Mouse (Mus musculus) lung, adult 2 months (tissue): Measurements from ENCODE around the gene Zfp637. TPM values are rescaled to one million over a fixed set of nuclear protein-coding genes. Genes with fewer than 3 reads are reported as not detected.
"Not testable (repeated sequence)": the region's sequence is repeated elsewhere in the genome, so short reads cannot be mapped to it uniquely, and the experiment has no call there.

ENCODE experiments used
- DNase-seq: peaks from one replicate; pipeline ENCODE4 v3.0.0; 2022
- H3K4me1 ChIP-seq: fragments of 200-500 bp; 2 replicates; pipeline ENCODE4 v1.6.1; 2011; ENCODE audit warnings: low read length; ENCODE audit not compliant: control insufficient read depth, insufficient read depth
- H3K4me3 ChIP-seq: fragments of 200-500 bp; replicated peaks from 2 replicates; pipeline ENCODE3; 2011; ENCODE audit warnings: low read depth, mild to moderate bottlenecking, control low read depth, low read length; ENCODE audit errors: extremely low read depth
- CTCF ChIP-seq: fragments of 200-500 bp; IDR thresholded peaks from 2 replicates; pipeline ENCODE4 v1.5.1; 2011; ENCODE audit warnings: mild to moderate bottlenecking, low read length, control low read depth; ENCODE audit not compliant: insufficient read depth
- POLR2A ChIP-seq: fragments of 200-500 bp; IDR thresholded peaks from 2 replicates; pipeline ENCODE4 v1.6.1; 2011; ENCODE audit warnings: low read depth, mild to moderate bottlenecking, control low read depth, low read length, borderline replicate concordance; ENCODE audit errors: extremely low read depth
- WGBS: fragments of 180-500 bp; shearing (Covaris S2); methylation state at CpG from one replicate; pipeline ENCODE4 v1.1.7; 2018; 5-methylcytosine and 5-hydroxymethylcytosine counted together
- polyA plus RNA-seq: library from polyadenylated mRNA; depleted of rRNA; stranded (reverse); fragments of >200 nt; gene quantifications from 2 replicates; pipeline ENCODE4 v1.2.3, GENCODE M21; 2012

The Zfp637 gene
- polyA plus RNA-seq, 1 experiment: 27.7 TPM

DNA sequence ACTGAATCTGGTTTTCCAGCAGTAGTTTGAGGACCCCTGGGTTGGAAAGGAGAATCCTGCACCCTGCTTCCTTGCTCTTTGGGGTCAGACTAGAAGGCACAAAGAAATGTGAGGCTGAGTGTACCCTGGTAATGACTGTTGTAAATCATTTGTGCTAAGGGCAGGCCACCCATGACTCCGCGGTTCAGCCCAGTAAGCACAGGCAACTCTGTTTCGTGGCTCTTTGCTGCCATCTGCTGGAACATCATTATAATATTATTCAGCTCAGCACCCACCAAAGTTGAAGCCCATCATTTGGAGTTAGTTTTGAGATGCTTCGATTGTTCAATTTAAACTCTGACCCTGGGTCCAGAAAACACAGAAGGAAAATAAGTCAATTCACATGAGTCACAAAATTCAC lies 15.6 kb upstream of the Zfp637 start:
- TF ChIP-seq CTCF (peak; percentile 76), POLR2A (no peak)
- WGBS: 10% methylated on average over 4 of the region's 4 CpGs
- no peaks in the 10 kb centered on the region for H3K4me1 ChIP-seq
- DNase-seq: peak; percentile 55
- no peak overlapping the region for H3K4me3 ChIP-seq

DNA sequence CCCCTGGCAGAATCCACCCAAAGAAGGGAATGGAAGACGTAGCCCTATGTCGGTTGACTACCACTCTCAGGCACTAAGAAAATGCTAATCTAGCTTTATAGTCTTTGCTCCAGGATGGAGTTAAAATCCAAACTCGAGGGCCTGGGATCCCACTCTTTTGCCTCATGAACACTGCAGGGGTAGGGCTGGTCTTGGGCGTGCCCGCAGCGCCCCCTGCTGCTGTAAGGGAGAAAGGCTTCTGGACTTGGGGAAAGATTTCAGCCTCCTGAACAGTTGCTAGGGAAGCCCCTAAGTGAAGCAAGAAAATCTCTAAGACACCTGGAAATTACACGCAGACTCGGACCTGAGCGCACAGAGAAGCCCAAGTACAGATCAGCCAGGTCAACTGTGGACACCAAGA lies 12.7 kb upstream of the Zfp637 start:
- DNase-seq: peak; percentile 47
- Histone ChIP-seq H3K4me1 (no peaks in the 10 kb centered on the region), H3K4me3 (no peak overlapping the region)
- TF ChIP-seq POLR2A (no peak), CTCF (peak; percentile 74)
- 14% methylated on average over 9 of the region's 9 CpGs for WGBS

DNA sequence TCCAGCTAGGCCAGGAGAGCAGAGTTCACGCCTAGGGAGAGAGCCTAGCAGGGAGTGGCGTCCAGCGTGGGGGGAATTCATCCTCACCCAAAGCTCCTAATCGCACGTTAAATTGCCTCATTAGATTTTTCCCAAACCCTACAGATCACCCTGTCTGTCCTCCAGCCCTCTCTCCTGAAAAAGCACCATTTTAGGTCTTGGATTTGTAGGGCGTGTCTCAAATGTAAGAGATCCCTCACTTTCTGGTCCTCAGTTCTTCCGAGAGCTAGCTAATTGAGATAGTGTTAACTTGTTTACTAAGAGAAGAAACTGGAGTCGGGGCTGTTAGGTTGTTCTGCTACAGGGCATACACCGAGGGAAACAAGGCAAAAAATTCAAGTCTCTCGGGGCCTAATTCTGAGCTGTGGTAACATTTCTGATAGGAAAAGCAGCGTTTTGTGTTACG lies 553 bp downstream of the Zfp637 start:
- TF ChIP-seq CTCF (no peak), POLR2A (no peak)
- DNase-seq: no peak
- peak overlapping the region; percentile 74 for H3K4me3 ChIP-seq
- peaks cover 5% of the 10 kb centered on the region for H3K4me1 ChIP-seq
- 3% methylated on average over 12 of the region's 12 CpGs for WGBS

DNA sequence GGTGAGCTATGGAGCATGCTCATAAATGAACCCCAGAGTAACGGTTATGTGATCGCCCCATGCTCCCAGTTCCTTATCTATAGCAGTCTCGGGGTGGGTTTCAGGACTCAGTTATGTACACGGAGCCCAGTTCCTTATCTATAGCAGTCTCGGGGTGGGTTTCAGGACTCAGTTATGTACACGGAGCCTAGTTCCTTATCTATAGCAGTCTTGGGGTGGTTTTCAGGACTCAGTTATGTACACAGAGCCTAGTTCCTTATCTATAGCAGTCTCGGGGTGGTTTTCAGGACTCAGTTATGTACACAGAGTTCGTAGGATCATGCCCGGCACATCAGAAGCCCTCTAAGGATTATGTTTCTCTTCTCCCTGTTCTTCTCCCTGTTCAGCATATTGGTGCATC lies 3.6 kb downstream of the Zfp637 start:
- Histone ChIP-seq H3K4me1 (peaks cover 5% of the 10 kb centered on the region), H3K4me3 (no peak overlapping the region)
- TF ChIP-seq POLR2A (no peak), CTCF (no peak)
- WGBS: 74% methylated on average over 9 of the region's 9 CpGs
- DNase-seq: no peak

DNA sequence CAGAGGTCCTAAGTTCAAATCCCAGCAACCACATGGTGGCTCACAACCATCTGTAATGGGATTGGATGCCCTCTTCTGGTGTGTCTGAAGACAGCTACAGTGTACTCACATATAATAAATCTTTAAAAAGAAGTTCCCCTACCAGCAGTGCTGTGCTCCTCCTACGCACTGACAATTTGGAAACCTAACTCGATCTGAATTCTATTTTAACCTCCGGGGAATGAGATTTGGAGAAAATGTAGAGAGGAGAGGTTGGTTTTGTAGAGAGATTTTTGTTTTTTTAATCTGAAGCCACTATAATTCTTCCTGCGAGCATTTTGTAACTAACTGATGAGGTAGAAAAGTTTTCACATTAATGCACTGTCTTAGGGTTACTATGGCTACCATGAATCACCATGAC lies 5.7 kb downstream of the Zfp637 start:
- DNase-seq, H3K4me3 ChIP-seq, H3K4me1 ChIP-seq: not testable (repeated sequence)
- 92% methylated on average over 4 of the region's 4 CpGs for WGBS

DNA sequence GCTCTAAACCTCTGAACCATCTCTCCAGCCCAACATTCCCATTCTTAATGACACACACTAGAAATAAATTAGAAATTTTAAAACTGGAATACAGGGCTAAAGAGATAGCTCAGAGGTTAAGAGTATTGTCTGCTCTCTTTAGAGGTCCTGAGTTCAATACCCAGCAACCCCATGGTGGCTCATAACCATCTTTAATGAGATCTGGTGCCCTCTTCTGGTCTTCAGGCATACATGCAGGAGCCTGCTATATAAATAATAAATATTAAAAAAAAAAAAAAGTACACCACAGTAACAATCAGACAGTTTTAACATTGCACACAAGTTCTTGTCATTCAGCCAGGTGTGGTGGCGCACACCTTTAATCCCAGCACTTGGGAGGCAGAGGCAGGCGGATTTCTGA lies 6.8 kb downstream of the Zfp637 start:
- no peaks in the 10 kb centered on the region for H3K4me1 ChIP-seq
- WGBS: 96% methylated on average over 2 of the region's 2 CpGs

DNA sequence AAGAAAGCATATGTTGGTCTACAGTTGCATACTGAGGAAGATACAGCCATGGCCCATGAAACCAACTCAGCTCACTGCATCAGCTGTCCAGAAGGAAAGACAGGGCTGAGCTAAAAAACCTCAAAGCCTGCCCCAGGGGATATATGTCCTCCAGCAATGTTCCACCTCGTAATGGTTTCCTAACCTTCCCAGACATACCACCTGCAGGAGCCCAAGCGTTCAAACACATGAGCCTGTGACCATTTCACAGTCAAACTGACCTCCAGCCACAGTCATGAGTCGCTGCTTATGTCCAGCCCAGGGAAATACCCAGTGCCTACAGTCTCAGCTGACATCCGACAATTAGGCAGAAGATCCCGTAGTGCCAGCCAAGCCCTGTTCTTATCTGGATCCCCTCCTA lies 7.6 kb downstream of the Zfp637 start:
- WGBS: 92% methylated on average over 5 of the region's 5 CpGs
- DNase-seq: no peak

More for the DNA sequence above, 6.8 kb downstream of the Zfp637 start:
- TF ChIP-seq POLR2A (no peak), CTCF (no peak)
- no peak overlapping the region for H3K4me3 ChIP-seq
- no peak for DNase-seq

DNA sequence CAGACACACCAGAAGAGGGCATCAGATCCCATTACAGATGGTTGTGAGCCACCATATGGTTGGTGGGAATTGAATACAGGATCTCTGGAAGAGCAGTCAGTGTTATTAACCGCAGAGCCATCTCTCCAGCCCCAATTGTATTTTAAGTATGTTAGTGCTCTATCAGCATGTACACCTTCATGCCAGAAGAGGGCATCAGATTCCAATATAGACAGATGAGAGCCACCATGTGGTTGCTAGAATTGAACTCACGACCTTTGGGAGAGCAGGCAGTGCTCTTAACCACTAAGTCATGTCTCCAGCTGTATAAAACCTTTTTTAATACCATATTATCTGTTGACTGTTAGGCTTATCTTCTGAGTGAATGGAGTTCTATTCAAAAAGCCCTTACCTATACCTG lies 10.8 kb downstream of the Zfp637 start:
- TF ChIP-seq CTCF (no peak), POLR2A (no peak)
- WGBS: 59% methylated on average over 2 of the region's 2 CpGs
- no peak for DNase-seq
- no peak overlapping the region for H3K4me3 ChIP-seq
- H3K4me1 ChIP-seq: no peaks in the 10 kb centered on the region

More for the DNA sequence above, 7.6 kb downstream of the Zfp637 start:
- TF ChIP-seq CTCF: no peak
- Histone ChIP-seq H3K4me3 (no peak overlapping the region), H3K4me1 (no peaks in the 10 kb centered on the region)

DNA sequence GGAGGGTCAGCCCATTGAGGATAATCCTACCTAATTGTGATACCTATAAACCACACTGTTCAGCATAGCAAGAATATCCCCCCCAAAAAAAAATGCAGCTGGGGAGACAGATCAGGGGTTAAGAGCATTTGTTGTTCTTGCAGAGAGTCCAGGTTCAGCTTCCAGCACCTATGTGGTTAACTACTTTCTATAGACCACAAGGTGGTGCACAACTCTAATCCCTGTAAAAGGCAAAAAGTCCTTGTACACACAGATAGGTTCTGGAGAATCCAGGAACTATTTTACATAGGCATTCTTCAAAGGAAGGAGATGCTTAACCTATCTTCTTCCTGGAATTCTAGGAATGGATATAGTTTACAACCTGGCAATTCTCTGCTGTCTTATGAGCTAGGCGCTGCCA lies 17.0 kb downstream of the Zfp637 start:
- DNase-seq: no peak
- no peak overlapping the region for H3K4me3 ChIP-seq
- WGBS: 74% methylated on average over 1 of the region's 1 CpGs
- TF ChIP-seq CTCF (no peak), POLR2A (no peak)
- H3K4me1 ChIP-seq: no peaks in the 10 kb centered on the region

DNA sequence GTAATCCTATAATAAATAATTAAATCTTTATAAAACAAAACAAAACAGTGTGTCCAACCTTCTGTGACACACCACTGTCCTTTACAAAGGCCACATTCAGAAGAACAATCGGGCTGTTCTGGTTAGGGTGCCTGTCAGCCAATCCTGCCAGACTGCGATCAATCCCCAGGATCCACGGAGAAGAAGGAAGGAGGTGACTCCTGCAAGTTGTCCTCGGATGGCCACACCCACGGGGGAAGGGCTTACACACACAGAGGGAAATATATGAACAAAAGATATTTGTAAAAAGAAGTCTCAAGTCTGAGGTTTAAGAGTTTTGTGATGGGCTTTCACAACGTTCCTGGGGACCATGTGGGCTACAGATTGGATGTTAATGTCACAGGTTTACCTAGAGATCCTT lies 20.9 kb downstream of the Zfp637 start, which contains the start of gene Zfp239:
TSS of gene Zfp239 (plus strand) at position 253 of the 400 bp plus-strand sequence.
- 51% methylated on average over 6 of the region's 6 CpGs for WGBS
- peak within 1 kb of the TSS; percentile 60 for H3K4me3 ChIP-seq
- DNase-seq: no peak
- no peaks in the 10 kb centered on the region for H3K4me1 ChIP-seq
- no peak for TF ChIP-seq CTCF
- no peak for TF ChIP-seq POLR2A

DNA sequence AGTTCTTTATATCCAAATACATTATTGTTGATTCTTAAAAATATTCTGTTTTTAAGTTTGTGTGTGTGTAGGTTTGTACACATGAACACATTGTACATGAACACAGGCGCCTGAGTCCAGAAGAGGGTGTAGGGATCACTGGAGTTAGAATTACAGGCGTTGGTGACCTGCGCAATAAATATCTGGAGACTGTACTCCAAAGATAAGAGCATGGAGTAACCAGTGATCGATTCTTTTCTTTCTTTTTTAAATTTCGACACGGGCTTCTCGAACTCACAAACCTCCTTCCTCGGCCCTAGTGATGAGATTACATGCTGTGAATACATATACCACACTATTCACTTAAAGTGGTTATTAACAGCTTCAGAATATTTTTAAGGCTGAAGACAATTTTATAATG lies 21.5 kb downstream of the Zfp637 start:
- no peak for TF ChIP-seq CTCF
- no peak for TF ChIP-seq POLR2A
- 71% methylated on average over 8 of the region's 8 CpGs for WGBS
- H3K4me1 ChIP-seq: no peaks in the 10 kb centered on the region
- no peak for DNase-seq
- H3K4me3 ChIP-seq: no peak overlapping the region
